Comparison of ENCODE assay signal across 29 mouse cellular contexts in genomic region chr19:57944680-57945079, GRCm38 (mm10).
A peak's percentile ranks its signal among the peaks of the same experiment; 100 is the strongest.
DNase-seq lines count a peak whose midpoint lies in the region; ATAC-seq and TF ChIP-seq lines count a peak whose summit lies in the region.
"Had no signal": no experiment of that assay in that cellular context is flagged by ENCODE, and none has a peak within 500 bp of the region (broad histone marks: within the 10 kb centered on the region; RNA-seq: fewer than 3 reads in every experiment).

No protein-coding gene starts in this region.

- H3K27ac ChIP-seq in intestine, postnatal 0 days (ENCODE audit: low read depth, low read length): peak overlapping the region; percentile 42; the same call in 1 of the 2 replicates
- 0 out of 2 replicates have a peak overlapping the region, but pooled peaks have one; percentile 40 for H3K27ac ChIP-seq in liver, embryonic 13.5 days
- no peak overlapping the region for H3K27ac ChIP-seq in stomach, embryonic 14.5 days (ENCODE audit: low read length)
- H3K27ac ChIP-seq: embryonic facial prominence, embryonic 10.5 days; embryonic facial prominence, embryonic 15.5 days; forebrain, embryonic 12.5 days; heart, embryonic 10.5 days; heart, embryonic 15.5 days; left cerebral cortex, adult 2 months; limb, embryonic 12.5 days; midbrain, embryonic 10.5 days; midbrain, embryonic 15.5 days had no signal

- no peak for TF ChIP-seq CTCF in intestine, postnatal 0 days (IDR thresholded peaks at IDR 0.05; ENCODE audit: low read depth)
- no peak for TF ChIP-seq CTCF in lung, adult 2 months (IDR thresholded peaks at IDR 0.05; ENCODE audit: insufficient read depth, low read length)

- H3K36me3 ChIP-seq in intestine, postnatal 0 days (ENCODE audit: control insufficient read depth, insufficient read depth): no peaks in the 10 kb centered on the region
- H3K36me3 ChIP-seq in liver, embryonic 13.5 days: no peaks in the 10 kb centered on the region
- H3K36me3 ChIP-seq in stomach, embryonic 14.5 days (ENCODE audit: control insufficient read depth, insufficient read depth, low read length): no peaks in the 10 kb centered on the region
- H3K36me3 ChIP-seq: embryonic facial prominence, embryonic 15.5 days; forebrain, embryonic 12.5 days; heart, embryonic 15.5 days; midbrain, embryonic 15.5 days had no signal

- no peak for DNase-seq in liver, embryonic 13.5 days
- no peak for DNase-seq in lung, adult 2 months
- no peak for DNase-seq in layer of hippocampus, adult 9-10 months (ENCODE audit: low spot score)
- DNase-seq in testis, postnatal 14 days (ENCODE audit: low spot score): no peak
- DNase-seq: adrenal gland, postnatal 36 days; cerebellum, adult 2 months; cerebellum, postnatal 14 days; gastrocnemius, postnatal 10 days; kidney, adult 9 months; kidney, postnatal 10 days; lung, adult 18-20 months; lung, postnatal 10 days; right cerebral cortex, postnatal 4 days; thymus, adult 2 months; thymus, postnatal 36 days had no signal

- no peak for TF ChIP-seq POLR2A in lung, adult 2 months (IDR thresholded peaks at IDR 0.05; ENCODE audit: borderline replicate concordance, extremely low read depth, low read depth, low read length)

- no peaks in the 10 kb centered on the region for H3K27me3 ChIP-seq in intestine, postnatal 0 days (replicated peaks; ENCODE audit: control insufficient read depth, insufficient read depth, low read length)
- H3K27me3 ChIP-seq in liver, embryonic 13.5 days: no peaks in the 10 kb centered on the region
- no peaks in the 10 kb centered on the region for H3K27me3 ChIP-seq in stomach, embryonic 14.5 days (ENCODE audit: control insufficient read depth, insufficient read depth, low read length)
- H3K27me3 ChIP-seq: embryonic facial prominence, embryonic 15.5 days; forebrain, embryonic 12.5 days; heart, embryonic 15.5 days; limb, embryonic 12.5 days; midbrain, embryonic 15.5 days had no signal

- H3K4me3 ChIP-seq in intestine, postnatal 0 days (ENCODE audit: low read depth, low read length): no peak overlapping the region
- H3K4me3 ChIP-seq in liver, embryonic 13.5 days (replicated peaks): no peak overlapping the region
- H3K4me3 ChIP-seq in stomach, embryonic 14.5 days (ENCODE audit: low read depth, low read length): no peak overlapping the region
- no peak overlapping the region for H3K4me3 ChIP-seq in lung, adult 2 months (replicated peaks; ENCODE audit: extremely low read depth, low read depth, low read length)
- H3K4me3 ChIP-seq: embryonic facial prominence, embryonic 10.5 days; embryonic facial prominence, embryonic 15.5 days; forebrain, embryonic 12.5 days; heart, embryonic 10.5 days; heart, embryonic 15.5 days; left cerebral cortex, adult 2 months; limb, embryonic 12.5 days; midbrain, embryonic 10.5 days; midbrain, embryonic 15.5 days had no signal

- H3K9ac ChIP-seq in intestine, postnatal 0 days (ENCODE audit: low read depth, low read length): no peak overlapping the region
- no peak overlapping the region for H3K9ac ChIP-seq in liver, embryonic 13.5 days
- H3K9ac ChIP-seq in stomach, embryonic 14.5 days (replicated peaks; ENCODE audit: low read depth, low read length): no peak overlapping the region
- H3K9ac ChIP-seq: embryonic facial prominence, embryonic 15.5 days; forebrain, embryonic 12.5 days; heart, embryonic 15.5 days; limb, embryonic 12.5 days; midbrain, embryonic 15.5 days had no signal

- WGBS in intestine, postnatal 0 days: 52% methylated on average over 6 of the region's 6 CpGs
- WGBS in liver, embryonic 13.5 days (ENCODE audit: insufficient replicate concordance): 37% methylated on average over 6 of the region's 6 CpGs
- 86% methylated on average over 6 of the region's 6 CpGs for WGBS in stomach, embryonic 14.5 days
- 84% methylated on average over 6 of the region's 6 CpGs for WGBS in lung, adult 2 months

- H3K9me3 ChIP-seq in intestine, postnatal 0 days (ENCODE audit: control insufficient read depth): no peaks in the 10 kb centered on the region
- no peaks in the 10 kb centered on the region for H3K9me3 ChIP-seq in liver, embryonic 13.5 days (replicated peaks)
- no peaks in the 10 kb centered on the region for H3K9me3 ChIP-seq in stomach, embryonic 14.5 days (ENCODE audit: control insufficient read depth, low read depth, low read length)
- H3K9me3 ChIP-seq: embryonic facial prominence, embryonic 10.5 days; embryonic facial prominence, embryonic 15.5 days; forebrain, embryonic 12.5 days; heart, embryonic 10.5 days; heart, embryonic 15.5 days; limb, embryonic 12.5 days; midbrain, embryonic 10.5 days; midbrain, embryonic 15.5 days had no signal

- H3K4me2 ChIP-seq in intestine, postnatal 0 days (replicated peaks; ENCODE audit: low read depth): no peak overlapping the region
- no peak overlapping the region for H3K4me2 ChIP-seq in liver, embryonic 13.5 days
- no peak overlapping the region for H3K4me2 ChIP-seq in stomach, embryonic 14.5 days (replicated peaks; ENCODE audit: low read depth, low read length)
- H3K4me2 ChIP-seq: embryonic facial prominence, embryonic 15.5 days; forebrain, embryonic 12.5 days; heart, embryonic 15.5 days; limb, embryonic 12.5 days; midbrain, embryonic 15.5 days had no signal

- peak; percentile 90 for ATAC-seq in intestine, postnatal 0 days
- peak; percentile 78 for ATAC-seq in liver, embryonic 13.5 days (ENCODE audit: low read depth)
- 0 out of 2 replicates have a peak, but pooled peaks have one; percentile 49 for ATAC-seq in stomach, embryonic 14.5 days (ENCODE audit: insufficient number of reproducible peaks, insufficient read depth, low FRiP score, low read depth)
- no peak for ATAC-seq in monocyte, adult 5-6 weeks (replicated peaks; ENCODE audit: insufficient number of reproducible peaks, low FRiP score, low TSS enrichment, poor library complexity, severe bottlenecking)
- ATAC-seq: CD4-positive, CD25-positive, alpha-beta regulatory T cell, adult 4 months; hindbrain, embryonic 16.5 days; midbrain, embryonic 15.5 days had no signal

- no peaks in the 10 kb centered on the region for H3K4me1 ChIP-seq in intestine, postnatal 0 days (replicated peaks; ENCODE audit: control insufficient read depth, insufficient read depth, low read length)
- peaks cover 16% of the 10 kb centered on the region for H3K4me1 ChIP-seq in liver, embryonic 13.5 days (replicated peaks)
- H3K4me1 ChIP-seq in stomach, embryonic 14.5 days (ENCODE audit: control insufficient read depth, insufficient read depth, low read length): no peaks in the 10 kb centered on the region
- H3K4me1 ChIP-seq in lung, adult 2 months (ENCODE audit: control insufficient read depth, insufficient read depth, low read length): peaks cover 11% of the 10 kb centered on the region
- H3K4me1 ChIP-seq: embryonic facial prominence, embryonic 10.5 days; embryonic facial prominence, embryonic 15.5 days; heart, embryonic 10.5 days; heart, embryonic 15.5 days; limb, embryonic 12.5 days had no signal
